Mouse (Mus musculus): Measurements from ENCODE around the gene Hcn2.
A peak's percentile ranks its signal among the peaks of the same experiment; 100 is the strongest.

The Hcn2 gene

DNA sequence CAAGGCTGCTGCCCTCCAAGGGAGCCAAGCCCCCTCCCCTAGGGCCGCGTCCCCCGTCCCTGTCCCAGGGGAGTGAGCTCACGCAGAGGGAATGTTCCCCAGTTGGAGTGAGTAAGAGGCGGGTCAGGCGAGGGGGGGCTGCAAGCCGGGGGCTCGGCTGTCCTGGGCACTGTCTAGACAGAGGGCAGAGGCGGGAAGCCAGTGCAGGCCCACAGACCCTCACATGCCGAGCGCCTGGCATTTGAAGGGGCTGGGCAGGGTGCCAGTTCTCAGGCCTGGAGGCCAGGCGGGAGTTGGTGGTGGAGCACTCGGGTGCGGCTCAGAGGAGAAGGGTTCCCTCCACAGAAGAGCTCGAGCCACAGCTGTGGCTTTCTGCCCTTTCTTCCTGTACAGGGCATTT, 61.6 kb downstream of the Hcn2 start:
- DNase-seq: no peak

GRCm38 (mm10) chr10:79779193-79779592, 62.8 kb downstream of the Hcn2 start:
- DNase-seq: no peak

GRCm38 (mm10) chr10:79779784-79780663, 63.6 kb downstream of the Hcn2 start:
- DNase-seq: peak; percentile 94

GRCm38 (mm10) chr10:79780664-79781015, 64.2 kb downstream of the Hcn2 start:
- no peak for DNase-seq

DNA sequence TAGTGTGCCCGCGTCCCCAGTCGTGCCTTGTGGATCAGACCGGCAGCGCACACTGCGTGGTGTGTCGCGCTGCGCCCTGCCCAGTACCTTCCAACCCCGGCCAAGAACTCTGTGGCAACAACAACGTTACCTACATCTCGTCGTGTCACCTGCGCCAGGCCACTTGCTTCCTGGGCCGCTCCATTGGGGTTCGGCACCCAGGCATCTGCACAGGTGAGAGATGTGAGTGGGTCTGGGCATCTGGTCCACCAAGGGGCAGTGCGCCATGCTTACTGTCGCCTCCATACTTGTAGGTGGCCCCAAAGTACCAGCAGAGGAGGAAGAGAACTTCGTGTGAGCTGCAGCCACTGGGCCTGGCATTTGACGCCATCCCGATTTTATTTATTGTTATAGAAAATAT, 64.7 kb downstream of the Hcn2 start:
- no peak for DNase-seq

DNA sequence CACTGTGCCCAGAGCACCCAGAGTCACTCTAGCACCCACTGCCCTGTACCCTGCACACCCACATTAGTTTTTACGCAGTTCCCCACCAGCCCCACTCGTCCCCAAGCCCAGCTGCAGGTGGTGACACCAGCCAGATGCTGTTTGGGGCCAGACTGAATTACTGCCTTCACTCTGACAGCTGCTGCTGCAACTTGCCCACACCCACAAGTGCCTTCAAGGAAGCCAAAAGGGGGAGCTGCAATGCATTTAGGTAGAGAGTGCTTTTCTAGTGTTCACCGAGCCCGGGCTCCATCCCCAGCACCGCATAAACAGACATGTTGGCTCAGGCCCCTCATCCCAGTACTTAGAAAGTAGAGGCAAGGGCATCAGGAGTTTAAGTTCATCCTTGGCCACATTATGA, 65.5 kb downstream of the Hcn2 start:
- peak; percentile 73 for DNase-seq

DNA sequence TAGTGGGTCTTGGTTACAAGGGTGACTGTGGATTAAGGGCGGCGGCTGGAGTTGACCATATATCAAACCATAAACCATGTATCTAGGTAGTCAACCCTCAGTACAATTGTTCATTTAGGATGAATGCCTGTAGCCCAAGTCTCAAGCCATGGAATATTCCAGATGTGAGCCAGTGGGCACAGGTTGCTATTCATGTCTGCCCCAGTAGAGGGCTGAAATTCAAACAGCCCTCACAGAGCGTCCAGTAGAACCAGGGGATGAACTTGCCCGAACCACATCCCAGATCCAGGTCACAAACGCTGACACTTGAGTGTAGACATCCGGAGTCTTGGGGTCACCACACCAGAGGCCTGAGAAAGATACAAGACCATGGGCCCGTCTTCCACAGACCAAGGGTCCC, 66.6 kb downstream of the Hcn2 start:
- no peak for DNase-seq

- DNase-seq: peak; percentile 61
Observed at GRCm38 (mm10) chr10:79783920-79784800, 67.7 kb downstream of the Hcn2 start.

Data from thymus, postnatal 25 days (tissue).